Mouse (Mus musculus): ENCODE results near the gene Dscam. TPM values are rescaled to one million over a fixed set of nuclear protein-coding genes. Genes with fewer than 3 reads are reported as not detected.

Gene Dscam
- polyA plus RNA-seq, 1 experiment from 2014 or later: 4.8 TPM

- no peak overlapping the region for H3K4me3 ChIP-seq
- H3K27ac ChIP-seq (replicated peaks): 0 out of 2 replicates have a peak overlapping the region, but pooled peaks have one; percentile 65
- 35% methylated on average over 3 of the region's 3 CpGs for WGBS
Measured at GRCm38 (mm10) chr16:96724123-96724522, 446.4 kb downstream of the Dscam start.

GRCm38 (mm10) chr16:96723066-96723669 lies 447.4 kb downstream of the Dscam start:
- Histone ChIP-seq H3K4me1 (peaks cover 17% of the 10 kb centered on the region), H3K9ac (replicated peaks) (no peak overlapping the region), H3K4me2 (replicated peaks) (no peak overlapping the region), H3K27me3 (no peaks in the 10 kb centered on the region), H3K9me3 (no peaks in the 10 kb centered on the region), H3K36me3 (no peaks in the 10 kb centered on the region), H3K4me3 (no peak overlapping the region), H3K27ac (replicated peaks) (no peak overlapping the region)
- no peak for ATAC-seq (ENCODE audit: low FRiP score, low read depth)
- WGBS: 96% methylated on average over 2 of the region's 2 CpGs

More at GRCm38 (mm10) chr16:96724123-96724522, 446.4 kb downstream of the Dscam start:
- H3K4me1 ChIP-seq: peaks cover 17% of the 10 kb centered on the region
- H3K9ac ChIP-seq (replicated peaks): no peak overlapping the region
- H3K36me3 ChIP-seq: no peaks in the 10 kb centered on the region
- H3K4me2 ChIP-seq (replicated peaks): no peak overlapping the region
- no peak for ATAC-seq (ENCODE audit: low FRiP score, low read depth)
- no peaks in the 10 kb centered on the region for H3K9me3 ChIP-seq
- no peaks in the 10 kb centered on the region for H3K27me3 ChIP-seq

- Histone ChIP-seq H3K27me3 (no peaks in the 10 kb centered on the region), H3K4me1 (peaks cover 17% of the 10 kb centered on the region), H3K4me2 (replicated peaks) (no peak overlapping the region), H3K4me3 (no peak overlapping the region), H3K36me3 (no peaks in the 10 kb centered on the region), H3K9me3 (no peaks in the 10 kb centered on the region), H3K9ac (replicated peaks) (no peak overlapping the region), H3K27ac (replicated peaks) (no peak overlapping the region)
- ATAC-seq (ENCODE audit: low FRiP score, low read depth): no peak
- WGBS: 79% methylated on average over 3 of the region's 3 CpGs
Measured at GRCm38 (mm10) chr16:96722135-96722534, 448.4 kb downstream of the Dscam start.

GRCm38 (mm10) chr16:96721241-96721640 lies 449.3 kb downstream of the Dscam start:
- H3K4me1 ChIP-seq: peaks cover 17% of the 10 kb centered on the region
- H3K4me3 ChIP-seq: no peak overlapping the region
- H3K9ac ChIP-seq (replicated peaks): no peak overlapping the region
- peak overlapping the region; percentile 39; the same call in 1 of the 2 replicates for H3K27ac ChIP-seq (replicated peaks)
- no peaks in the 10 kb centered on the region for H3K27me3 ChIP-seq
- 69% methylated on average over 9 of the region's 9 CpGs for WGBS
- H3K4me2 ChIP-seq (replicated peaks): no peak overlapping the region
- H3K36me3 ChIP-seq: no peaks in the 10 kb centered on the region
- no peak for ATAC-seq (ENCODE audit: low FRiP score, low read depth)
- no peaks in the 10 kb centered on the region for H3K9me3 ChIP-seq

GRCm38 (mm10) chr16:96720666-96721065 lies 449.9 kb downstream of the Dscam start:
- peak overlapping the region; percentile 39; the same call in 1 of the 2 replicates for H3K27ac ChIP-seq (replicated peaks)
- peaks cover 17% of the 10 kb centered on the region for H3K4me1 ChIP-seq
- no peak overlapping the region for H3K4me3 ChIP-seq
- no peaks in the 10 kb centered on the region for H3K36me3 ChIP-seq
- no peak overlapping the region for H3K4me2 ChIP-seq (replicated peaks)
- no peaks in the 10 kb centered on the region for H3K27me3 ChIP-seq
- ATAC-seq (ENCODE audit: low FRiP score, low read depth): no peak
- no peak overlapping the region for H3K9ac ChIP-seq (replicated peaks)
- no peaks in the 10 kb centered on the region for H3K9me3 ChIP-seq
- 78% methylated on average over 4 of the region's 5 CpGs for WGBS

- Histone ChIP-seq H3K9ac (replicated peaks) (no peak overlapping the region), H3K4me1 (no peaks in the 10 kb centered on the region), H3K9me3 (no peaks in the 10 kb centered on the region), H3K36me3 (no peaks in the 10 kb centered on the region), H3K27ac (replicated peaks) (no peak overlapping the region), H3K4me2 (replicated peaks) (no peak overlapping the region), H3K4me3 (no peak overlapping the region), H3K27me3 (no peaks in the 10 kb centered on the region; the same call in 1 of the 2 replicates)
- ATAC-seq (ENCODE audit: low FRiP score, low read depth): no peak
- 0% methylated on average over 2 of the region's 2 CpGs for WGBS
Measured at GRCm38 (mm10) chr16:96718221-96718620, 452.3 kb downstream of the Dscam start.

GRCm38 (mm10) chr16:96716633-96717032 lies 453.9 kb downstream of the Dscam start:
- Histone ChIP-seq H3K4me1 (no peaks in the 10 kb centered on the region), H3K36me3 (no peaks in the 10 kb centered on the region), H3K9me3 (no peaks in the 10 kb centered on the region), H3K27ac (replicated peaks) (no peak overlapping the region), H3K27me3 (no peaks in the 10 kb centered on the region; the same call in 1 of the 2 replicates), H3K4me3 (no peak overlapping the region), H3K4me2 (replicated peaks) (no peak overlapping the region), H3K9ac (replicated peaks) (no peak overlapping the region)
- WGBS: 95% methylated on average over 2 of the region's 2 CpGs
- no peak for ATAC-seq (ENCODE audit: low FRiP score, low read depth)

GRCm38 (mm10) chr16:96711935-96712334 lies 458.6 kb downstream of the Dscam start:
- Histone ChIP-seq H3K4me1 (no peaks in the 10 kb centered on the region), H3K4me2 (replicated peaks) (no peak overlapping the region), H3K9me3 (no peaks in the 10 kb centered on the region), H3K36me3 (no peaks in the 10 kb centered on the region), H3K9ac (replicated peaks) (no peak overlapping the region), H3K27ac (replicated peaks) (no peak overlapping the region), H3K4me3 (no peak overlapping the region), H3K27me3 (no peaks in the 10 kb centered on the region; the same call in 1 of the 2 replicates)
- 69% methylated on average over 4 of the region's 4 CpGs for whole genome bisulfite sequencing
- ATAC-seq (ENCODE audit: low FRiP score, low read depth): no peak

GRCm38 (mm10) chr16:96700551-96700950 lies 470.0 kb downstream of the Dscam start:
- no peak overlapping the region for H3K4me2 ChIP-seq (replicated peaks)
- H3K36me3 ChIP-seq: no peaks in the 10 kb centered on the region
- no peak overlapping the region for H3K4me3 ChIP-seq
- no peak overlapping the region for H3K27ac ChIP-seq (replicated peaks)
- WGBS: 87% methylated on average over 3 of the region's 3 CpGs
- H3K9ac ChIP-seq (replicated peaks): no peak overlapping the region
- no peak for ATAC-seq (ENCODE audit: low FRiP score, low read depth)
- no peaks in the 10 kb centered on the region for H3K27me3 ChIP-seq
- no peaks in the 10 kb centered on the region for H3K4me1 ChIP-seq
- H3K9me3 ChIP-seq: no peaks in the 10 kb centered on the region

GRCm38 (mm10) chr16:96695882-96696281 lies 474.7 kb downstream of the Dscam start:
- 66% methylated on average over 4 of the region's 4 CpGs for WGBS
- ATAC-seq (ENCODE audit: low FRiP score, low read depth): no peak
- H3K4me1 ChIP-seq: peaks cover 3% of the 10 kb centered on the region; the same call in 1 of the 2 replicates

GRCm38 (mm10) chr16:96691576-96691975 lies 479.0 kb downstream of the Dscam start:
- no peak overlapping the region for H3K4me3 ChIP-seq
- H3K36me3 ChIP-seq: no peaks in the 10 kb centered on the region
- H3K4me2 ChIP-seq (replicated peaks): no peak overlapping the region
- 91% methylated on average over 6 of the region's 6 CpGs for WGBS
- ATAC-seq (ENCODE audit: low FRiP score, low read depth): no peak
- H3K4me1 ChIP-seq: peaks cover 19% of the 10 kb centered on the region
- H3K27me3 ChIP-seq: no peaks in the 10 kb centered on the region
- no peak overlapping the region for H3K27ac ChIP-seq (replicated peaks)
- H3K9me3 ChIP-seq: no peaks in the 10 kb centered on the region
- H3K9ac ChIP-seq (replicated peaks): no peak overlapping the region

More at GRCm38 (mm10) chr16:96695882-96696281, 474.7 kb downstream of the Dscam start:
- H3K9ac ChIP-seq (replicated peaks): no peak overlapping the region
- no peak overlapping the region for H3K4me3 ChIP-seq
- H3K4me2 ChIP-seq (replicated peaks): no peak overlapping the region
- H3K27ac ChIP-seq (replicated peaks): no peak overlapping the region
- no peaks in the 10 kb centered on the region for H3K27me3 ChIP-seq
- no peaks in the 10 kb centered on the region for H3K36me3 ChIP-seq
- no peaks in the 10 kb centered on the region for H3K9me3 ChIP-seq

GRCm38 (mm10) chr16:96690052-96690451 lies 480.5 kb downstream of the Dscam start:
- 6% methylated on average over 1 of the region's 2 CpGs for WGBS
- no peak overlapping the region for H3K4me2 ChIP-seq (replicated peaks)
- H3K27me3 ChIP-seq: no peaks in the 10 kb centered on the region
- no peak overlapping the region for H3K4me3 ChIP-seq
- ATAC-seq (ENCODE audit: low FRiP score, low read depth): peak; percentile 72
- H3K4me1 ChIP-seq: peaks cover 19% of the 10 kb centered on the region
- H3K27ac ChIP-seq (replicated peaks): no peak overlapping the region
- H3K9me3 ChIP-seq: no peaks in the 10 kb centered on the region
- no peak overlapping the region for H3K9ac ChIP-seq (replicated peaks)
- no peaks in the 10 kb centered on the region for H3K36me3 ChIP-seq

GRCm38 (mm10) chr16:96689419-96689818 lies 481.1 kb downstream of the Dscam start:
- no peak overlapping the region for H3K9ac ChIP-seq (replicated peaks)

More at GRCm38 (mm10) chr16:96689419-96689818, 481.1 kb downstream of the Dscam start:
- no peaks in the 10 kb centered on the region for H3K9me3 ChIP-seq
- no peak overlapping the region for H3K27ac ChIP-seq (replicated peaks)
- no peak overlapping the region for H3K4me2 ChIP-seq (replicated peaks)
- H3K4me1 ChIP-seq: peaks cover 19% of the 10 kb centered on the region
- no peaks in the 10 kb centered on the region for H3K27me3 ChIP-seq
- WGBS: 10% methylated on average over 1 of the region's 1 CpGs
- H3K4me3 ChIP-seq: no peak overlapping the region
- 0 out of 2 replicates have a peak, but pooled peaks have one; percentile 39 for ATAC-seq (ENCODE audit: low FRiP score, low read depth)
- H3K36me3 ChIP-seq: no peaks in the 10 kb centered on the region
